Mouse (Mus musculus) hindbrain, embryonic 15.5 days (tissue): ENCODE results near the gene Lmna. TPM values are rescaled to one million over a fixed set of nuclear protein-coding genes. Genes with fewer than 3 reads are reported as not detected.

Source experiments
- ATAC-seq: fragments of 200-750 bp; cut with Nextera tagmentation; 2 replicates; pipeline ENCODE4 v1.8.0; 2017; ENCODE audit warnings: low read depth, moderate number of reproducible peaks, moderate TSS enrichment; ENCODE audit not compliant: low FRiP score
- H3K27ac ChIP-seq: fragments of 300-500 bp; sonication (generic); replicated peaks from 2 replicates; pipeline ENCODE4 v1.5.1; 2015; ENCODE audit warnings: mild to moderate bottlenecking, inconsistent platforms
- H3K27me3 ChIP-seq: fragments of 300-500 bp; sonication (generic); 2 replicates; pipeline ENCODE4 v1.6.1; 2015; ENCODE audit warnings: control low read depth, inconsistent platforms
- H3K36me3 ChIP-seq: fragments of 300-500 bp; sonication (generic); 2 replicates; pipeline ENCODE4 v1.6.1; 2015; ENCODE audit warnings: control low read depth, inconsistent platforms
- H3K4me1 ChIP-seq: fragments of 300-500 bp; sonication (generic); replicated peaks from 2 replicates; pipeline ENCODE4 v1.6.1; 2015; ENCODE audit warnings: control low read depth, inconsistent platforms
- H3K4me2 ChIP-seq: fragments of 300-500 bp; sonication (generic); 2 replicates; pipeline ENCODE4 v1.6.1; 2015; ENCODE audit warnings: moderate library complexity, mild to moderate bottlenecking, inconsistent platforms
- H3K4me3 ChIP-seq: fragments of 300-500 bp; sonication (generic); 2 replicates; pipeline ENCODE4 v1.5.1; 2015; ENCODE audit warnings: mild to moderate bottlenecking, inconsistent platforms
- H3K9ac ChIP-seq: fragments of 300-500 bp; sonication (generic); 2 replicates; pipeline ENCODE4 v1.6.1; 2015; ENCODE audit warnings: inconsistent platforms
- H3K9me3 ChIP-seq: fragments of 300-500 bp; sonication (generic); 2 replicates; pipeline ENCODE4 v1.6.1; 2016; ENCODE audit warnings: control low read depth, inconsistent platforms
- WGBS: fragments of 180-500 bp; shearing (Covaris S2); methylation state at CpG from one replicate; pipeline ENCODE4 v1.1.7; 2015; 5-methylcytosine and 5-hydroxymethylcytosine counted together
- polyA plus RNA-seq: library from polyadenylated mRNA; unstranded; fragments of >200 nt; fragmentation: Nextera tagmentation; extraction: Ambion mirVana; gene quantifications from 2 replicates; pipeline ENCODE4 v1.2.1, GENCODE M21; 2015

Lmna gene
- polyA plus RNA-seq: 52.2 and 53.4 TPM in 2 replicates

DNA sequence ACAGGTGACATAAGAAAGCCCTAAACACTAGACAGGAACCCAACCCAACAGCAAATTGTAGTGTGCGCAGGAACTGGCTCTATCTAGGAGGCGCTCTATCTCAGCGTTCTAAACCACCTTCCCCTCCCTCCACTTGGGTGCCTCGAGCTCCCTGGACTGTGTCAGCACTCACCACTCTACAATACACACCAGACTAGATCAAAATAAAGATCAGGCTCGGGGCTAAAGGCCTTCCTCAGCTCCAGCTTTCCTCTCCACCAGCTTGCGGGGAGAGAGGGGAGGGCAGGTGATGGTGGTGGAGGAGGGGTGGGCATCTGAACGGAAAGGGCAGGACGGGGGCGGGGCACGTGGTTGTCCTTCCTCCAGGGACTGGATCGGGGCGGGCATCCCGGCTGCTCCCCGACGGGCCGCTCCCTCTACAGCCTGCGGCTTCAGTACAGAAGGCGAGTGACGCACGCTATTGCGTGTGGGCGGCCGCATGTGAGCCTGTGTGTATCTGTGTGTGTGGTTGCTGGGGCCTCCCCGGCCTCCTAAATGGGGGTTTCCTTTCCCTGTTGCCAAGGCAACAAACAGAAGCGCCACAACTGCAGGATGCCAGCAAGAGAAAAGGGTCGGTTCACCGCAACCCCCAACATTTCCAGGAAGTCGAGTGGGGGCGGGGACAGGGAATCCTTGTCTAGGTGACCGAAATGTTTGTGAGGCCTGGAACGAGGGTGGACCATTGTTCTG is at the start of gene Lmna:
TSS of gene Lmna (minus strand) at position 265 of the 729 bp plus-strand sequence.
- Histone ChIP-seq H3K9ac (peak within 1 kb of the TSS; percentile 30), H3K4me1 (peaks cover 27% of the 10 kb centered on the region), H3K27ac (peak within 1 kb of the TSS; percentile 86), H3K4me2 (peak within 1 kb of the TSS; percentile 68), H3K4me3 (peak within 1 kb of the TSS; percentile 42), H3K36me3 (no peaks in the 10 kb centered on the region), H3K9me3 (no peaks in the 10 kb centered on the region), H3K27me3 (no peaks in the 10 kb centered on the region)
- ATAC-seq: peak; percentile 96
- WGBS: under 1% methylated on average over 31 of the region's 31 CpGs

DNA sequence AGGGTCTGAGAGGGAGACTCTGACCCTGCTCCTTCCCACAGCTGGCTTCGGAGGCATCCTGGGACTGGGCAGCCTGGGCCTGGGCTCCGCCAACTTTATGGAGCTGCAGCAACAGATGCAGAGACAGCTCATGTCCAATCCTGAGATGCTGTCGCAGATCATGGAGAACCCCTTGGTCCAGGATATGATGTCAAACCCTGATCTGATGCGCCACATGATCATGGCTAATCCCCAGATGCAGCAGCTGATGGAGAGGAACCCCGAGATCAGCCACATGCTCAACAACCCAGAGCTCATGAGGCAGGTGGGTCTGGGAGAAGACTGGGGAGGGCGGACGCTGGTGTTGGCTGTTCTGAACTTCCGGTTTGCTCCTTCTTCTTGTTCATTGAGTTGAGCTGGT is 46.9 kb upstream of the Lmna start:
- Histone ChIP-seq H3K27me3 (no peaks in the 10 kb centered on the region), H3K4me3 (no peak overlapping the region), H3K4me1 (peaks cover 24% of the 10 kb centered on the region), H3K27ac (no peak overlapping the region), H3K9ac (no peak overlapping the region), H3K4me2 (no peak overlapping the region), H3K36me3 (peaks cover 55% of the 10 kb centered on the region), H3K9me3 (no peaks in the 10 kb centered on the region)
- ATAC-seq: no peak
- WGBS: 95% methylated on average over 8 of the region's 8 CpGs

DNA sequence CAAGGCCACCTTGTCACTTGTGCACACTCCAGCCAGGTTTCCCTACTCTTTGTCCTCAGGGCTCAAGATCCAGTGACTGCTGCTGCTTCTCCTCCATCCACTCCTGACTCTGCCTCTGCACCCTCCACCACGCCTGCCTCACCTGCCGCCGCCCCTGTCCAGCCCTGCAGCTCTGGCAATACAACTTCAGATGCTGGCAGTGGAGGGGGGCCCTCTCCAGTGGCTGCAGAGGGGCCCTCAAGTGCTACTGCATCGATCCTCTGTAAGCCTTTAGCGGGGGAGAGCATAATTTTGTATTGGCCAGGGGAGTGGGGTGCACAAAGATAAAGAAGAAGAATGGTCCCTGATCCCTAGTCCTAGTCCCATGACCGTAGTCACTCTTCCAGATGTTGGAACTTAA is 46.0 kb upstream of the Lmna start:
- no peak overlapping the region for H3K4me3 ChIP-seq
- ATAC-seq: no peak
- H3K36me3 ChIP-seq: peaks cover 46% of the 10 kb centered on the region
- H3K4me1 ChIP-seq: peaks cover 29% of the 10 kb centered on the region
- WGBS: 99% methylated on average over 6 of the region's 6 CpGs
- H3K27ac ChIP-seq: no peak overlapping the region
- H3K9me3 ChIP-seq: no peaks in the 10 kb centered on the region
- H3K27me3 ChIP-seq: no peaks in the 10 kb centered on the region
- H3K4me2 ChIP-seq: no peak overlapping the region
- H3K9ac ChIP-seq: peak overlapping the region; percentile 4; the same call in 1 of the 2 replicates

- whole genome bisulfite sequencing: 89% methylated on average over 5 of the region's 5 CpGs
- H3K36me3 ChIP-seq: peaks cover 41% of the 10 kb centered on the region
- no peak for ATAC-seq
- H3K4me2 ChIP-seq: peak overlapping the region; percentile 80
- peaks cover 29% of the 10 kb centered on the region for H3K4me1 ChIP-seq
- no peaks in the 10 kb centered on the region for H3K9me3 ChIP-seq
- H3K4me3 ChIP-seq: peak overlapping the region; percentile 91
- H3K27me3 ChIP-seq: no peaks in the 10 kb centered on the region
- no peak overlapping the region for H3K27ac ChIP-seq
- H3K9ac ChIP-seq: peak overlapping the region; percentile 4; the same call in 1 of the 2 replicates
Measured at GRCm38 (mm10) chr3:88555069-88555605, 45.4 kb upstream of the Lmna start.

DNA sequence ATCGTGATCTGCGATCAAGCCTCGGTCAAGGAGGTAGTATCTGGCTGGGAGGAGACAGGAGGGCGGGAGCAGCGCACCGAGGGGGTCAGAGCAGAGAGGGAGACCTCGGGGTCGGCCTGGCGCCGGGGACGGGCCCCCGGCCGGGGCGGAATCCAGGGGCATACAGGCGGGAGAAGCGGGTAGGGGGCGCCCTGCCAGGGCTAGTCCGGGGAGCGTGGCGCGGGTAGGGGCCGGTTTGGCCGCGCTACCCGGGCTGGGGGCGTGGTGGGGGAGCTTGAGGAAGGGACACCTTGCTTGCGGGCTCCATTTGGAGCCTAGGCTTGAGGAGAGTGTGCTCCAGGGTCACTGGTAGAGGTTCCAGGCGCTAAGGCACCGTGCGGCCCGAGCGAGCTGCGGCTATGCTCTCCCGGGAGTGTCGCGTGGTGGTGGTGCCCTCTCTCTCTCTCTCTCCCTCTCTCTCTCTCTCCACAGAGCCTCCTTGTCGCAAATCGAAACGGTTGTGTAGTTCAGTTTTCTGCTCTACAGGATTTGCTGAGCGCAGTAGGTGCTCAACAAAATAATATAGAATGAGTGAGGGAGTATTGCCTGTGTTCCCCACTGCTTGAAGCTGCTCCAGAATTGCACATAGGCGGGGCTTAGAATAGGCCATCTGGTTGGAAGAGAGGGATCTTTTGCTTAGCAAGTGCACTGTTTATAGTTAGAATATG is 44.3 kb upstream of the Lmna start:
- Histone ChIP-seq H3K4me3 (peak overlapping the region; percentile 91), H3K36me3 (peaks cover 30% of the 10 kb centered on the region), H3K9me3 (no peaks in the 10 kb centered on the region), H3K4me1 (peaks cover 29% of the 10 kb centered on the region), H3K27ac (peak overlapping the region; percentile 88), H3K4me2 (peak overlapping the region; percentile 80), H3K27me3 (no peaks in the 10 kb centered on the region), H3K9ac (peak overlapping the region; percentile 79)
- WGBS: under 1% methylated on average over 40 of the region's 41 CpGs
- peak; percentile 49 for ATAC-seq

GRCm38 (mm10) chr3:88553525-88553879 is 43.7 kb upstream of the Lmna start, which contains the start of gene Ubqln4:
Ubqln4 (plus strand) TSS chr3:88553758.
- Histone ChIP-seq H3K4me1 (peaks cover 29% of the 10 kb centered on the region), H3K36me3 (peaks cover 28% of the 10 kb centered on the region), H3K4me2 (peak within 1 kb of the TSS; percentile 80), H3K27me3 (no peaks in the 10 kb centered on the region), H3K27ac (peak within 1 kb of the TSS; percentile 88), H3K9me3 (no peaks in the 10 kb centered on the region), H3K4me3 (peak within 1 kb of the TSS; percentile 91), H3K9ac (peak within 1 kb of the TSS; percentile 79)
- peak; percentile 82 for ATAC-seq
- 0% methylated on average over 26 of the region's 37 CpGs for WGBS

GRCm38 (mm10) chr3:88552676-88553524 is 43.1 kb upstream of the Lmna start, which contains the start of gene Lamtor2:
Lamtor2 (minus strand) TSS chr3:88553074.
- H3K36me3 ChIP-seq: peaks cover 23% of the 10 kb centered on the region
- peaks cover 29% of the 10 kb centered on the region for H3K4me1 ChIP-seq
- WGBS: under 1% methylated on average over 48 of the region's 48 CpGs
- no peaks in the 10 kb centered on the region for H3K27me3 ChIP-seq
- H3K9ac ChIP-seq: peak within 1 kb of the TSS; percentile 79
- peak; percentile 91 for ATAC-seq
- peak within 1 kb of the TSS; percentile 88 for H3K27ac ChIP-seq
- H3K9me3 ChIP-seq: no peaks in the 10 kb centered on the region
- peak within 1 kb of the TSS; percentile 80 for H3K4me2 ChIP-seq
- peak within 1 kb of the TSS; percentile 91 for H3K4me3 ChIP-seq

GRCm38 (mm10) chr3:88552082-88552645 is 42.4 kb upstream of the Lmna start:
- H3K4me3 ChIP-seq: peak overlapping the region; percentile 91
- H3K36me3 ChIP-seq: peaks cover 16% of the 10 kb centered on the region
- H3K9me3 ChIP-seq: no peaks in the 10 kb centered on the region
- H3K4me2 ChIP-seq: peak overlapping the region; percentile 80
- H3K27me3 ChIP-seq: no peaks in the 10 kb centered on the region
- H3K27ac ChIP-seq: peak overlapping the region; percentile 88
- WGBS: 28% methylated on average over 16 of the region's 16 CpGs
- ATAC-seq: no peak
- H3K9ac ChIP-seq: peak overlapping the region; percentile 79
- H3K4me1 ChIP-seq: peaks cover 29% of the 10 kb centered on the region

DNA sequence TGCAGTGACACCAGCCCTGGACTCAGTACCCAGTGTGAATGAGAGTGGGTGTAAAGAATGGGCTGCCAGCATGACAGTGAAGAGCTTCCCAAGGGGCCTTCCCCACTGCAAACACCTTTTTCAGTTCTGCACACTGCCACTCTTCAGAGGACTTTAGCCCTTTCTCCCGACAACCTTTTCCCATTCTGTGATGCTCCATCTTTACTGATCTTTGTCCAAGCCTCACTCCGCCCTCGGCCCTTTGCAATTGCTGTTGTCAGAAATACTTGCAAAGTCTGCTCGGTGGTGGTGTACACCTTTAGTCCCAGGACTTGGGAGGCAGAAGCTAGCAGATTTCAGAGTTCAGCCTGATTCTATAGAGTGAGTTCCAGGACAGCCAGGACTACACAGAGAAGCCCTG is 41.8 kb upstream of the Lmna start:
- Histone ChIP-seq H3K4me2 (peak overlapping the region; percentile 80), H3K9ac (no peak overlapping the region), H3K27ac (no peak overlapping the region), H3K4me3 (peak overlapping the region; percentile 91; the same call in 1 of the 2 replicates), H3K4me1 (peaks cover 29% of the 10 kb centered on the region), H3K36me3 (peaks cover 10% of the 10 kb centered on the region), H3K27me3 (no peaks in the 10 kb centered on the region), H3K9me3 (no peaks in the 10 kb centered on the region)
- 87% methylated on average over 4 of the region's 4 CpGs for WGBS
- no peak for ATAC-seq

DNA sequence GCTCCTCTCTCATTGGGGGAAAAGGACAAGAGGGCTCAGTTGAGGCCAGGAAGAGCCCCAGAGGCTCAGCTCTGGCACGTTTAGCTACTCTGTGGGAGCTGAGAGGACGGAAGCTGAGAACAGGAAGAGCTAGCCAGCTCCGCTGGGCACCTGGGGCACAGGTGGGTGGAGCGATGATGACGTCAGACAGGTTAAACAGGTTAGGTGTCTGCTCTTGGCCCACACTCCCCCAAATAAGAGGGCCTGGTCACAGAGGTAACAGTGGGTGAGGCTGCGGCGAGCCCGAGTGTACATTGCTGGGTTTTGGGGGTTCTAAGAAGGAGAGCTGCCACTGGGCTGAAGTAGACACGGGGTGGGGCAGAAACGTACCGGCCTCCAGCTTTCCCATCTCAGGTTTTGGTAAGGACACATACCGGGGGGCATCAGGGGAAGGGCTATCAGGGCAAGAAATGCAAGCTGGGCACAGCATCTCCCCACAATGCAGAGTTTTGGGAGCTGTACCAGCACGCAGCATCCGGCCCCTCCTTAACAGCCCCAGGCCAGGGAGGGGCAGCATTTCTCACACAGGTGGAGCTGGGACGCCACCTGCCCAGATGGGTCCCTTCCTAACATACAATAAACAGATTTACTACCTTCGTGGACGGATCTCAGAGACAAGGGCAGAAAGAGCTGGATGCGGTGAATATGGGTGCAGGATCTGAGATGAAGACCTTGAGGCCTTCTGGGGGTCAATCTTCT is 38.6 kb upstream of the Lmna start, which contains the start of gene Rab25:
TSS of gene Rab25 (minus strand) at position 121 of the 738 bp plus-strand sequence.
- H3K4me2 ChIP-seq: no peak within 1 kb of the TSS
- no peak for ATAC-seq
- no peaks in the 10 kb centered on the region for H3K9me3 ChIP-seq
- no peak within 1 kb of the TSS for H3K4me3 ChIP-seq
- 54% methylated on average over 18 of the region's 18 CpGs for WGBS
- H3K4me1 ChIP-seq: peaks cover 14% of the 10 kb centered on the region
- H3K27me3 ChIP-seq: no peaks in the 10 kb centered on the region
- H3K36me3 ChIP-seq: no peaks in the 10 kb centered on the region
- no peak within 1 kb of the TSS for H3K9ac ChIP-seq
- no peak within 1 kb of the TSS for H3K27ac ChIP-seq
